Mouse (Mus musculus) thymus, postnatal 4 days (tissue): ENCODE measurements around the gene Gga3.
A peak's percentile ranks its signal among the peaks of the same experiment; 100 is the strongest.
"Not testable (repeated sequence)": the region's sequence is repeated elsewhere in the genome, so short reads cannot be mapped to it uniquely, and the experiment has no call there.

Experiments
- DNase-seq: peaks from one replicate; pipeline ENCODE4 v3.0.0; 2021

The Gga3 gene

DNA sequence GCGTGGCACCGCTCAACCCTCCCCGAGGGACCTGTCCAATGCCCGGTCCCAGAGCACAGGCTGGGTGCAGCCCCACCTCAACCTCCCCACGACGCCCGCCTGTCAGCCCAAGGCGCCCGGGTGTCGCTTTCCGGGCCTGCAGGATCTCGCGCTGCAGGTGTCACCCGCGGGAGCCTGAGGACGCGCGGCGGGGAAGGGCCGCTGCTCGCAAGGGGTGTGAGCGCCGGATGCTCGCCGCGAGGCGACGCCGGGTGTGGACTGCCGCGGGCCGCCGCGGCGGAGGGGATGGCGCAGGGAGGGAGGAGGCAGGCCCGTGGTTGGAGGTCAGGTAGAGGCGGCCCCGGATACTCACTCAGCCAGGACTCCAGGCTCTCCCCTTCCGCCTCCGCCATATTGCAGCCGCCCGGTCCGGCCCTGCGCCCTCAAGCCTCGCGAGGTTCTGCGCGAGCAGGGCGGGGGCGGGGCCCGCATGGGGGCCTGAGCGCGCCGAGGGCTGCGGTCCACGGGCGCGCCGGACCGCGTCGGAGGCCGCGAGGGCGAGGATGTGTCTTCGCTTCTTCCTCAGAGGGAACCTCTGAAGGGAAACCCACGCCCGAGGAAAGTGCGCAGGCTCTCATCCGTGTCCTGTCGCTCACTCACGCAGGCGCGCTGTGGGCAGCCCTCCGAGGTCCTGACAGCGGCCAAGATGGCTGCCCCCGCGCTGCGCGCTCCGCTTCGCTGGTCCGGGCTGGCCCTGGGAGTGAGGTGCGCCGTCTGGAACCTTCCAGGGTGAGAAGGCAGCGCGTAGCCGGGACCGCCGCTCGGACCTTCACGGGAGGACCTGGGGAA is at the start of gene Gga3, which contains the start of gene Mrps7:
Gga3 (minus strand) TSS at position 576 of the 828 bp plus-strand sequence.
Mrps7 (plus strand) TSS at position 450 of the 828 bp plus-strand sequence.
- peak; percentile 96 for DNase-seq

DNA sequence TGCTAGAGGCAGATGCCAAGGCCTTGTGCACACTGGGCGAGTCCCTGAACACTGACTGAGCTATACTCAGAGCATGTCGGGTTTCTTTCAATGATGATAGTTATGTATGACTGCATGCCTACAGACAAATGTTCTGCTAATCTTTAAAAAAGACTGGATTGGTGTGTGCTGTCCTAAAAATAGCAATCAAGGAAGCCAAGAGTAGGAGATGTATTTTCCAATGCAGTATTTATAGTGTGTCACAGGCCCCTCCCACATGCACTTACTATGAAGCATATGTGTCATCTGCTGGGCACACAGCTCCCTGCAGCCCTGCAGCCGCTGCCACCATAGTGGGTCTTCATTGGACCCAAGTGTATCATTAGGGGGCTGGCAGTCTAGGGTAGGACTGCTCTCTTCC is 49.3 kb upstream of the Gga3 start:
- no peak for DNase-seq

DNA sequence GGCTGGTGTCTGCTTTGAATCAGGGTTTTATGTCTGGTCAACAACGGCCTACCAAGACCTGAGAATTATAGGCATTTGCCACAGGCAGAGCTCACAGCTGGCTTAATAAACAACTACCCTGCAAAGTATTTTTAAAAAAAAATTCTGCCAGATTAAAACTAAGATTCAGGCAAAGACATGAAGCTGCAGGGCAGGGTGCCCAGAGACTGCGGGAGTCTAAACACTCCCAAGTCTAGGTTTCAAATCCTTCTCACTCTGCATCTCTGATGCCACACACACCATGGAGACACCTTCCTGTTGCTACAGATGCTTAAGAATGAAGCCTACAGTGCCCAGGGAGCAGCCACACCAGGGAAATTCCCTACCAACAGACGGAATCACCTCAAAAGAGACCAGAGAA is 47.8 kb upstream of the Gga3 start:
- no peak for DNase-seq

DNA sequence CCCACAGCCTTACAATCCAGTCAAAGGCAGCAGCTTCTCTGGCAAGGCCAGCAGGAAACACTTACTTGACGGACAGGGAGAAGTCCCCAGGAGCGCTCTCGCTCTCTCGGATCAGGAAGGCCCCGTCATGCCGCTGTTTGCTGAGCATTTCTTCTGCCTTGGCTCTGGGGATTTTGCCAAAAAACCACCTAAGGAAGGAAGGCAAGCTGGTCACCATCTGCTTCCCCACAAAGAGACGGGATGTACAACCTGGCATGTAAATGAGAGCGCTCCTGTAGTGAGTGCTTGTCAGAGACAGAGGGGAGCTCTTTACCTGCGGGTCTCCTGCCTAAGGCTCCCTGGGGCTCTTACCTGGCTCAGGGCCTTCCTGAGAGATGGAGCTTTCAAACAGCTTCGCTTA is 45.9 kb upstream of the Gga3 start:
- no peak for DNase-seq

DNA sequence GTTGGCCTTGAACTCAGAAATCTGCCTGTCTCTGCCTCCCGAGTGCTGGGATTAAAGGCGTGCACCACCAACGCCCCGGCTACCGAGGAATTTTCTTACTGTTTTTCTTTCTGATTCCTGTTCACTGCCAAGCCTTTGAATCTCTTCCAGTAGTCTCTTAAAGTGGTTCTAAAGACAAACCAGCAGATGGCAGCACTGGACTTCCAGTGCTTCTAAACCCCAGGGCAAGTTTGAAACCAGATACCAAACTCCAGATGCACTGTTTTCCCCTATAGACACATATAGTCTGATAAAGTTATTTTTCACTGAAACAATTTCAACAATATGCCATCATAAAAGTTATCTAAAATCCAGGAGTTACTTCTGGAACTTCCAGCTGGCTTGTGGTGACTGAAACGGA is 43.6 kb upstream of the Gga3 start:
- peak; percentile 75 for DNase-seq

DNA sequence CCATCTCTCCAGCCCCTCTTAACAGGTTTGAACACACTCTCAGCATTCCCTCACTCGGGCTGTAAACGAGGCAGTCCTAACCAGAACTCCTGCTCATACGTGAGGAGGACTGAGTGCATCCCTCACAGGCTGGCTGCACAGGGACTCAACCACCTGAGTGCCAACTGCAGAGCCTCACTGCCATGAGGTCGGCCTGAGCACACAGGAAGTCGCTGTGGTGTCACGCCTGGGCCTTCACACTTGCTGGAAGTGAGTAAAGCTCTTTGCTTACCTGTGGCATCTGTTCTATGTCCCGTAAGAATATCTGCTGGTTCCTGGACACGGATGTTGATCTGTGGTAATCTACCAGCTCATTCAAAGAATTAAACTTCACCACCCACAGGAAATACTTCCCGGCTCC is 42.6 kb upstream of the Gga3 start:
- no peak for DNase-seq

DNA sequence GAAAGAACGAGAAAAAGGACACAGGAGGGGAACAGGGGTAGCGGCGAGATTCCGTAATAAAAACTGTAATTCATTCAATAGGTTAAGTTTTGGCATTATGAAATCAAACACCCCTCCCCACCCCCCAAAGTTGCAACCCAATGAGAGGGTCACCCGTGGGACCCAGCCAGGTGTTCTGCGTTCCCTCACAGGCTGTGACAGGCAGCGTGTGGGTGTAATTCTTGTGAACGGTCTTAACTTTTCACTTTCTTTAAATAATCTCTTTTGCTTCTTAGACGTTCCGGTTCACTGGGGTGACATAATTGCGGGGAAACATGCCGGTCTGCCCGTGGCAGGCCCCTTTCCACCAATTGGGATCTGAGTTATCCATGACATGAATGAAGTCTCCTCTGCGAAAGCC is 41.6 kb upstream of the Gga3 start:
- DNase-seq, result not testable (repeated sequence)

DNA sequence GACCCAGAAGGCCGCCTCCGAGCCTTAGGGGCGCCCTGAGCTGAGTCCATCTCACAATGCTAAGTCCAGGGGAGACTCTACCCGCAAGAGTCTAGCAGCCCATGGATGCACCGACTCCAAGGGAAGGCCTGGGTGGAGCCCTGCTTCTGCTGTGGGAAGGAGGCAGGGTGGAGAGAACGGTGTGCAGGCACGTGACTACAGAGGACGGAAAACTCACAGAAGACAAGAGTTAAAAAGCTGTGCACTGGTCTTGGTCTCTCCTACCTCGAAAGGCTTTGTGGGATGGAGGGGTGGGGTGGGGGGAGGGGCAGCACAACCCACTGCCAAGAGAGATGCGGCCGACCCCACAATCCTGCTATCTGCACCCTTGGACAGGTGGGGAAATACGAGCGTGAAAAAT is 40.5 kb upstream of the Gga3 start:
- no peak for DNase-seq

DNA sequence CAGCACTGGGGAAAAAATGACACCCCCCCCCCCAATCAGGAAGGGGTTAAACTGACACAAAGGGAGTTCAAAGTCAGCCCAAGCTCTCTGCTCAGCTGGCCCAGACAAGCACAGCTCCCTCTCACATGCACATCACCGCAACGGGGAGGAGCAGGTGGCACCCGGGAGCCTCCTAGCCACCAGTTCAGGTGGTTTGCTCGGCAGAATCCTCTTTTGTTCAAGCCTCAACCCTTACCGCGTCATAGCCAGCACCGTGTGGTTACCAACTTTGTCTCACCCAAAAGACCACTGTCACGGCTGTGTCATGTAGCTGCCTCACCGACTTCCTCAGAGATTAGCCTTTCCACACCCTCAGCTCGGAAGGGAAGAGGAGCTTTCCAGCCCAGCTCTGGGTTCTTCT is 39.4 kb upstream of the Gga3 start:
- peak; percentile 80 for DNase-seq

DNA sequence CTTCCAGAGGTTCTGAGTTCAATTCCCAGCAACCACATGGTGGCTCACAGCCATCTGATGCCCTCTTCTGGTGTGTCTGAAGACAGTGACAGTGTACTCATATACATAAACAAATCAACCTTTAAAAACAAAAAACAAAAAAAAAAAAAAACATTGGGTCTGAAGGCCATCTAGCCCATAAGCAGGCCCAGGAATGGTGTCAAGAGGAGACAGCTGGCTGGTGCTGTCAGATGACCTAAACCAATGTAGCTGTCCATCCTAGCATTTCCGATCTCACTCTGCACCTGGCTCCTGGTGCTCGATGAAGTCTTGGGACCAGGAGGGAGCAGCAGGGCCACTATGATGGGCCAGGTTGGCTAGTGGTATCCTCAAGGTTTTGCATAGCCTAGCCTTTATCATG is 38.9 kb upstream of the Gga3 start:
- DNase-seq, result no peak

DNA sequence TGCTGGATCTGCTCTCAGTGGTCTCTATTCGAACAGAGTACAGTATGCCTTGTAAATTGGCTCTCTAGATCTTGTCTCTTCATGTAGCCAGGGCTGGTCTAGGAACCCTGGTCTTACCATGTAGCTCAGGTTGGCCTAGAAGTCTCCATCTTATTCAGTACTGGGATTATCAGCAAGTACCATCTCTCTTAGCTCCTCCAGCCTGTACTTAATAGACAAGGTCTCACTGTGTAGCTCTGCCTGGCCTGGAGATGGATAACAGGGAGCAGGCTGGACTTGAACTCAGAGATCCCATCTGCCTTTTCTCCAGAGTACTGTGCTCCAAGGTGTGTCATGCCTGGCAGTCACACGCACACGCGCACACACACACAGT is 37.8 kb upstream of the Gga3 start:
- no peak for DNase-seq

DNA sequence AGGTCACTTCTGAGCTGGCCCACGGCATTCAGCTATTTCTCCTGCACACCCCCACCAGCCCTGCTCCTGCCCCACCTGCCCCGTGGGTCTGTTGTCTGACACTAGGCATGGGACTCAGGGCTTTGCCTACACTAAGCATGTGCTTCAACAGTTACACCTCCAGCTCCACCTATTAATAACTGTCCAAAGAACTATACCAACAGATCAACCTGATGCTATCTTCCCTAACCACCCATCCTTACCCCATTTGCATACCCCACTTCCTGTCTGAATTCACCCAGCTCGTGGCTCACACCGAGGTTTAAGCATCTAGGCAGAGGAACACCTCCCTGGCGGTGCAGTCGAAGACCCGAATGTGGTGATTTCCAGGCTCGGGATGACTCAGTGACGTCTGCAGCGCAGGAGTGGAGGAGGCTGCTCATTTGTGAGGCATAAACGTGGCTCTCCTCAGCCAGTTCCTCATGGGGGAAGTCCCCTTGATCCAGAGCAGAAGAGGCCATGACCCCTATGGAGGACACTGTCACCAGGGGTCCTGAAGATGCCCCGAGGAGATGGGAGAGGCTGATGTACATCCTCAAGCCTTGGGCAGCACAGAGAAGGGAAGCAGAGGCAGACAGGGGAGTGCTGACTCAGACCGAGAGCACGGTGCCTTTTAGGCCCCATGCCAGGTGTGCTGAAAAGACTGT is 37.3 kb upstream of the Gga3 start:
- peak; percentile 71 for DNase-seq

DNA sequence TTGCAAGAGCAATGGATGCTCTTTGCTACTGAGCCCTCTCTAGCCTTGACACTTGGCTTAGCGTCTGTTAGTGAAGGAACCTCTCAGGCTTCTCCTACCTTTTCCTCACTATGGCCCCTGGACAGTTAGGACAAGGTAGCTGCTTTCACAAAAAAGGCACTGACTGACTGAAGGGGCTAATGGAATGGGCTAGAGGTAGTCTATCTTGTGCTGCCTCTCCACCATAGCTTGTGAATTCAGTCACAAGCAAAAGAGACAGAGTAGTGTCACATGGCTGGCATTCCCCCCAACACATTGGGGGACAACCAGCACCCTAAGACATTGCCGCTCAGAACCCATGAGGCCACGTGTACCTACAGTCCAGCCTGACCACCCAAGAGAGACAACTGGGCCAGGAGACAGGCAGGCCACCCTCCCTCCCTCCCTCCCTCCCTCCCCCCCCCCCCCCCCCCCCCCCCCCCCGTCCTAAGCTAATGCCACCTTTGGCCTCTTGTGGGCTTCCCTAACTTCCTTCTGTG is 36.5 kb upstream of the Gga3 start:
- DNase-seq, result no peak

DNA sequence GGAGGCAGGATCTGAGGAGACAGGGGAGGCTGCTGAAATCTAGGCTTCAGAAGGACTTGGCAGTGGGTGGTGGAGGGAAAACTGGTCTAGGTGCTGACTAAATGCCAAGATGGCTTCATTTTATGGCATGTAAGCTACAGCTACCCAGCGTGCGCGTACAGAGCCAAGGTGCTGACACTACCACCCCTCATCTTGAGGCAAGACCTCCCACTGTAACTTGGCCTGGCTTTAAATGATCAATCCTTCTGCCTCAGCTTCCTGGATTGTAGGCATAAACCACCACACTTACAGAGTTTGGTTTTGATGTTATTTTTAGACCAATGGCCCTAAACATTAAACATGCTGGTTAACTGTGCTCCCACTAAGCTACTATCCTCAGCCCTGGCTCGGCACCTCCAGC is 35.7 kb upstream of the Gga3 start:
- no peak for DNase-seq

DNA sequence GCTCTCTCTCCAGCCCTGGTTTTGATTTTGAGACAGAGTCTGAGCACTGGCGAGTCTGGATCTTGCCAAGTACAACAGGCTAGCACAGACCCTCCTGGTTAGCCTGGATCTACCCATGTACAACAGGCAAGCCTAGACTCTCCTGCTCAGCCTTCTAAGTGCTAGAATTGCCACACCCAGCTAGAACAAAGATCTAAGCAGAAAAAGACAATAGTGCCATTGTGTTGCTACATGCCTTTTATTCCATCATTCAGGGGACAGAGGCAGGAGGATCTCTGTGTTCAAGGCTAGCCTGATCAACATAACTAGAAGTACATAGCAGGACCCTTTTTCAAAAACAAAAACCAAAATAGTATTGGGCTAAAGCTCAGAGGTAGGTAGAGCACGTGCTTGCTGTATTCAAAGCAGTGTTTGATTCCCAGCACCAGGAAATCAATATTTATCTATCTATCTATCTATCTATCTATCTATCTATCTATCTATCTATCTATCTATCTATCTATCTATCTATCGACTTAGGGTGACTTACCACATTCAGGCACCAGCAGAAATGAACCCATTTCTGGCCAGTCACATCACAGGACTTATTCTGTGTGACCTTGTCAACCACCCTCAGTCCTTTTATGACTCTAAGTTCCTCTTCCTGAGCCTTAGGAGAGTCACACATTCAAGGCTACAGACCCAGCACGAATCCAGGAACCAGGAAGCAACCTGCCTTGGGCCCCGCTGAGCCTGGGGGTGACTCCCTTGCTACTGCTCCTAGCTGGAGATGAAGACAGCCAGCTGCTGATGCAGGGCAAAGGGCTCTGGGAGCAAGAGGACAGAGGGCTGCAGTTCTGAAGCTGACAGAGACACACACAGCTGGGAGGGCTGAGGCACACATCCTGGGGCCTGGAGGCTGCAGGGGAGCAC is 34.9 kb upstream of the Gga3 start:
- DNase-seq, result peak; percentile 46

DNA sequence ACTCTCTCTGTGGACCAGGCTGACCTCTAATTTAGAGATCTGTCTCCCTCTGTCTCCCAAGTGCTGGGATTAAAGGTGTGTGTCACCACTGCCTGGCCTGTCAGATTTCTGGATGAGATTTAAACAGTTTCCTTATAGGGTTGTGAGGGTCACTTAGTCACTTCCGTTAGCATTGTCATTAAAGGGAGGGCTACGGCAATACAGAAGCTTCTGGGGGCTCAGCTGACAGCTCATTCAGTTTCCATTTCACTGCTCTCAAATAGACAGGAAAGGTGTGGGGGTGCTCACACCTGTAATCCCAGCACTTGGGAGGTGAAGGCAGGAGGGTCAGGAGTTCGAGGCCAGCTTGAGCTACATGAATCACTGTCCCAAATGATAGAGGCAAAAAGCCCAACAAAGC is 33.1 kb upstream of the Gga3 start:
- DNase-seq, result no peak

DNA sequence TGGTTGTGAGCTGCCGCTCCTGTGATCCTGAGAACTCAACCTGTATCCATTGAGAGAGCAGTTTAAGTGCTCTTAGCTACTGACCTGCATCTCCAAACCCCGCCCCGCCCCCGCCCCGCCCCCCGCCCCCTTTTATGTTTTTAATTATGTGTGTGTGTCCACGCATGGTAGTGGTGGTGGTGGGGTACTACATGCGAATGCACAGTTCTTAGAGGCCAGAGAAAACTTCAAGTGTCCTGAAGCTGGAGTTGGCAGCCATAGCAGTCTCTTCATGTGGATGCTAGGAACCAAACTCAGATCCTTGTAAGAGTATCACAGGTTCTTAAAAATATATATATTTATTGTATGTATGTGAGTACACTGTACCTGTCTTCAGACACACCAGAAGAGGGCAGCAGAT is 31.6 kb upstream of the Gga3 start:
- no peak for DNase-seq

DNA sequence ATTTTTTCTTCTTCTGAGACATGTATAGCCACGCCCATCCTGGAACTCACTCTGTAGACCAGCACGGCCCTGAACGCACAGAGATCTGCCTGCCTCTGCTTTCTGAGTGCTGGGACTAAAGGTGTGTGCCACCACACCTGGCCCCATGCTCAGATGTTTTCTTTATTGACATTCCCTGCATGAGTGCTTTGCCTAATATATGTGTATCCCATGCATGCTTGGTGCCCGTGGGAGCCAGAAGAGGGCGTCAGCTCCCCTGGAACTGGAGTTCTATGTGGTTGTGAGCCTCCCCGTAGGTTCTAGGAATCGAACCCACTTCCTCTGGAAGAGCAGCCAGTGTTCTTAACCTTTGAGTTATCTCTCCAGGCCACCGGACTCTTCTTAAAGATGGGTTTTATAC is 31.2 kb upstream of the Gga3 start:
- no peak for DNase-seq

DNA sequence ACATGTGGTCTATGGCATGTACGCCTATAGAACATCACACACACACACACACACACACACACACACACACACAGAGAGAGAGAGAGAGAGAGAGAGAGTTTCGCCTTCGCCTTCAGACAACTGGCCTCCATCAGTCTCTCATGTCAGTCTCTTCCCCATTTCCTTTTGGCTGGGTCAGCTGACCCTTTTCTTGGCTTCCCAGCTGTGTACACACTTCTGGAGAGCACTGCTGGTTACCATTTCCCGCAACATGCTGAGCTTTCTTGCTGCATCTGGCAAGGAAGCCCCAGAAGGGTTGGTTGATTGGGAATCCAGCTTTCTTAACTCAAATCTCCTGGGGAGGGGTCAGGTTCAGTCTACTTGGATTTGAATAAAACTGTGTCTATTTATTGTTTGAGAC is 30.3 kb upstream of the Gga3 start:
- DNase-seq, result no peak

DNA sequence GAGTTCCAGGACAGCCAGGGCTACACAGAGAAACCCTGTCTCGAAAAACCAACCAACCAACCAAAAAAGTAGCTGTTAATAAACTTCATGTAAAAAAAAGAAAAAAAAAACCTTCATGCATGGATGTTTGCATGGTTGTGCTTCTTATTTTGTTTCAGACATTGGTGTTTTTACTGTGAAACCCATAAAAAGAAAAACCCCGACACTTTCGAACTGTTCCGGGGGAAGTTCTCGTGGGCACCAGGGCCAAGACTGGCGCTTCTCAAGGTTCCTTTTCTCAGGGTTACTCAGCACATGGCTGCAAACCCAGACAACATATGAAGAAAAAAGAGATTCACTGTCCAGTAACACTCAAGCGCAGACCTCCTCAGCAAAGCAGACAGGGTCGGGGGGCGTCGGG is 29.0 kb upstream of the Gga3 start:
- DNase-seq, result no peak

DNA sequence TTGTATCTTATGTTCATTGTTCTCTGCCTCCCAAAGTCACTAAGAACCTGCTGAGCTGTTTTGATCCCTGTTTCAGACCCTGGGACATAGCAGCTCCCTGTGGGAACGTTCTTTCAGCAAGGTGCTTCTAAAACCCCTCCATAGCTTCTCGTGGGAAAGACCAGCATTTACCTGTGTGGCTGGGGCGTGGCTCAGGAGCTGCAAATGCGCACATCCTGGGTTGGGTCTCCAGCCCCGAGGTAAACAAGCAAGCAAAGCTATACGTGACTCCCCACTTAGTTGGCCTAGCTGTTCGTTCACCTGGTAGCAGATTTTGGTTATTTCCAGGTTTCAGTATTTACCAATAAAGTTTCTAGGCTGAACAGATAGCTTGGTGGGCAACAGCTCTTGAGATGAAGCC is 28.4 kb upstream of the Gga3 start:
- DNase-seq, result no peak

DNA sequence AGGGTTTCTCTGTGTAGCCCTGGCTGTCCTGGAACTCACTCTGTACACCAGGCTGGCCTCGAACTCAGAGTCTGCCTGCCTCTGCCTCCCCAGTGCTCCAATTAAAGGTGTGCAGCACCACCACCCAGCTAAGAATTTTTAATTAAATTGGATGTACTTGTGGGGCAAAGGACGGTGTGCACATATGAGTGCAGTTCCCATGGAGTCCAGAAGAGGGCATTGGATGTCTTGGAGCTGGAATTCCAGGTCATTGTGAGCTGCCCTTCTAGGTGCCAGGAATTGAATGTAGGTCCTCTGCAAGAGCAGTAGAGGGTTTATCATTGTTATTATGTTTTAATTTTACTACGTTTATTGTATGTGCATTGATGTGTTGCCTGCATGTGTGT is 27.6 kb upstream of the Gga3 start:
- peak; percentile 56 for DNase-seq
